Mouse (Mus musculus) kidney, postnatal 10 days (tissue): Measurements from ENCODE around the gene Uncx.

Experiments used
- DNase-seq: peaks from one replicate; pipeline ENCODE4 v3.0.0; 2021; ENCODE audit warnings: mixed read lengths

The Uncx gene

DNA sequence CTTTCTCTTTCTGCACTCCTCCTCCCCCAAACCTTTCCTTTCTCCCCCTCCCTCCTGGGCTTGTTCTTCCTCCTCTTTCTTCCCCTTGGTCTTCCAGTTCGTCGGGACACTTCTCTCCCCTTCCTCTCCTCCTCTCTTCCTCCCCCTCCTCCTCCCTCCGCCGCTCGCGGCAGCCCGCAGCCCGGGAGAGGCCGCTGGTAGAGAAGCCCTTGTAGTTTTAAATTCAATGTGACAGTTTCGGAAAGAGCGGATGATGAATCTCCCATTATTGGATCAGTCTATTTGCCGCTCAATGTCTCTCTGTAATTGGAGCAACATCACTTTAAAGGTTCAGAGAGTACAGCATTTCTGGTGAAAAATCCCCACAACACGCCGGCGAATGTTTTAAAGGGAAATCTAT is at the start of gene Uncx:
Uncx (plus strand) TSS at position 281 of the 400 bp plus-strand sequence.
- DNase-seq: no peak

DNA sequence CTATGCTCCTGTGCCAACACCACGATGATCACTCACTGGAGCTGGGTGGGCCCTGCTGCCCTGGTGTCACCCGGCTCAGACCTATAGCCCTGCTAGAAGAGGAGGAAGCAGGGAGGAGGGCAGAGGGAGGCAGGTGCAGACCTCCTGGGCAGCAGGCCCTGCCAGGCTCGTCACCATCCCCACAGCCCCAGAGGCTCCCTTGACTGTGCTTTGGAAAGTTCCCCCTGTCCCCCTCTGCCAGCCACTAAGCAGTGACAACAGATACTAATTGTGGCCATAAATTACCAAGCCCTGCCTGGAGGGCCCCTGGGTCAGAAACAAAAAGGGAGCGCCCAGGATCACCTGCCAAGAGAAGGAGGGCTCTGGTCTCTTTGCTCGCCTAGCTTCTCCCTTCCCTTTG is 49.6 kb upstream of the Uncx start:
- no peak for DNase-seq

DNA sequence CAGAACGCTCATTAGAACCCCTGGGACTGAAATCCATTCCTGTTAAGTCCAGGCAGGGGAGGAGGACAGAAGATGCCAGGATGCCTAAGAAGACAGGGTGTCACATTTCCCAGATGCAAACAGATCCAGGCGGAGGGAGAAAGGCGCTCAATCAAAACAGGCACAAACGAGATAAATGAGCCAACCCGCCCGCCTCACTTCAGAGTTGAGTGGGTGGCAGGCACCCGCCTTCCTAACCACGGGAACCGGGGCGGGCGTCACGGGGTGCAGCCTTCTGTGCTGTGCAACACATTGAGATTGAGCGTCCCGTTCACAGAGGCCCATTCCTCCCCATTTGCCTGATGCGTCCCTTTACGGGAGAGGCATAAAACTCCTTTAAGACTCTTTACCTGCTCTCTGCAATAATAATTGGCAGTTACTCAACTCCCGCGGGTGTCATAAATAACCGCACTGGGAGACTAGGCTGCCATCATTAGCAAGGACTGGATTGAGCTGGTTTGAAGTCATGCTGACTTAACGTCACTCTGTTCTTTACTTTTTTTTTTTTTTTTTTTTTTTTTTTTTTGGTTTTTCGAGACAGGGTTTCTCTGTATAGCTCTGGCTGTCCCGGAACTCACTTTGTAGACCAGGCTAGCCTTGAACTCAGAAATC is 48.1 kb upstream of the Uncx start:
- DNase-seq: peak; percentile 18

DNA sequence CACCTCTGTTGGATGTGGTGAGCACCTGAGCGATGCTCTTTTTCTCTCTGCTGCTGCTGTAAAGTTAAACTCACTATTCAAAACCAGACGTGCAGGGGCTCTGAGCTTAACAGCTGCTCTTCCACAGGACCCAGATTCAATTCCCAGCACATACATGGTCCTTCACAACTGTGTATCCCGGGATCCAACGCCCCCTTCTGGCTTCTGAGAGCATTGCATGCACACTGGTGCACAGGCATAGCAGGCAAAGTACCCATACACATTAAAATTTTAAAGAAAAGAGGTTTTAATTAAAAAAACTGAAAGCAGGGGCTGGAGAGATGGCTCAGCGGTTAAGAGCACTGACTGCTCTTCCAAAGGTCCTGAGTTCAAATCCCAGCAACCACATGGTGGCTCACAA is 46.4 kb upstream of the Uncx start:
- no peak for DNase-seq

DNA sequence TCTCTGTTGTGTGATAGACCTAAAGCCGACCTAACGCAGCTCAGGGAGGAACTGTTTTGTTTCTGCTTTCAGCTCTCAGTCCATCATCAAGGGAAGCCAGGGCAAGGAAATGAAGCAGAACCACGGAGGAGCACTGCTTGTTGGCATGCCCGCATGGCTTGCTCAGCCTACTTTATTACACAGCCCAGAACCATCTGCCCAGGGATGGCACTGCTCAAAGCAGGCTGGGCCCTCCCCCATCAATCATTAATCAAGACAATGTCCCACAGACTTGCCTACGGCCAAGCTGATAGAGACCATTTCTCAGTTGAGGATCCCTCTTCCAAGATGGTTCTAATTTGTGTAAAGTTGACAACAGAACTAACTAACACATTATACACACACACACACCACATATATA is 44.5 kb upstream of the Uncx start:
- peak; percentile 23 for DNase-seq

DNA sequence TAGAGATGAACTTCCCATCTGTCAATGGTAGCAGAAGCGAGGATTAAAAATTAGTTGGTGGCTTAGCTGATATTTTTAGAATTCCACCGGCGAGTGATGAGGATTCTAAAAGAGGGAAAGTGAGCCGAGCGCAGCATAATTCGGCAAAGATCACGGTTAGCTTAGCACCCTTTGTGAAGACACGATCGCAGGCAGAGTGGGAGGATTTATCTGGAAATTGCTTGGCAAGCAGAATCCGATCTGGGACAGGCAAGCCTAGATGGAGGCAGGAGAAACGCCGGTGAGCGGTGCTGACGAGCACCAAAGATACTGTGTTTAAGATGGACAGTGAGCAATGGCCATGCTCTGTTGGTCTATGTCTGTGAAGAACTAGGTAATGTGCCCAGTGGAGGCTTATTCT is 41.0 kb upstream of the Uncx start:
- no peak for DNase-seq

DNA sequence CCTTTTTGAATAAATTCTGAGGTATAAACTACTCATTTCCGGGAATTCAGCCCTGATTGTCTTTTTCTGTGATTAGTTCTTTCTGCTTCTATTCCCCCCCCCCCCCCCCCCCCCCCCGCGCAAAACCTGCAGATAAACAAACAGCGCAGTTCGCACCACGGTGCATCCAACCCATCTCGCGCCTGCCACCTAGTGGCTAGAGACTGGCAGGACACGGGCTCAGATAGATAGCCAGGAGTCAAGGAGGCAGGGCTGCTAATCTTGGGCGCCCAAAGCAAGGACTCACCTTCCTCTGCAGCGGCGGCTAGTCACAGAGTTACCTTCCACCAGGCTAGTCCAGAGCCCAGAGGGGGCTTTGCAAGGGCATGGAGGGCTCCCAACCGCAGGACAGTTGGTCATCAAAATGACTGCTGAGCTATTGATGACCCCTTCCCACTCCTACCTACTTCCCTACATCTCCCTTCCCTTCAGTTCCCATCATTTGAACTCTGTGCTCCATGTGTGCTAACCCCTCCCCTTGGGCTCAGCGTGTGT is 38.2 kb upstream of the Uncx start:
- peak; percentile 91 for DNase-seq

DNA sequence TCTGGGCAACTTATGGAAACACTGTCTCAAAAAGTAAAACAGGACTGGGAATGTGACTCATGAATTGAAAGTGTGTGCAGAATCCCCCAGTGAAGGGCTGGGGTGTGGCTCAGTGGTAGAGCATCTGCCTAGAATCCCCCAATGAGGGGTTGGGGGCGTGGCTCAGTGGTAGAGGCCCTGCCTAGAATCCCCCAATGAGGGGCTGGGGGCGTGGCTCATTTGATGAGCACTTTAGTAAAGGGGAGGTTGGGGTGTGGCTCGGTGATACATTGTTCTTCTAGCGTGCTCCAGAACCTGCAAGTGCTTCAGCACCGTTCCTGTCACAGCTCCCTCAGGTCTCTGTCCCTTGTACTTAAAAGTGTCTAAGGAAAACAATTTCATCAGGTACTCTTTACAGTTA is 37.1 kb upstream of the Uncx start:
- no peak for DNase-seq

DNA sequence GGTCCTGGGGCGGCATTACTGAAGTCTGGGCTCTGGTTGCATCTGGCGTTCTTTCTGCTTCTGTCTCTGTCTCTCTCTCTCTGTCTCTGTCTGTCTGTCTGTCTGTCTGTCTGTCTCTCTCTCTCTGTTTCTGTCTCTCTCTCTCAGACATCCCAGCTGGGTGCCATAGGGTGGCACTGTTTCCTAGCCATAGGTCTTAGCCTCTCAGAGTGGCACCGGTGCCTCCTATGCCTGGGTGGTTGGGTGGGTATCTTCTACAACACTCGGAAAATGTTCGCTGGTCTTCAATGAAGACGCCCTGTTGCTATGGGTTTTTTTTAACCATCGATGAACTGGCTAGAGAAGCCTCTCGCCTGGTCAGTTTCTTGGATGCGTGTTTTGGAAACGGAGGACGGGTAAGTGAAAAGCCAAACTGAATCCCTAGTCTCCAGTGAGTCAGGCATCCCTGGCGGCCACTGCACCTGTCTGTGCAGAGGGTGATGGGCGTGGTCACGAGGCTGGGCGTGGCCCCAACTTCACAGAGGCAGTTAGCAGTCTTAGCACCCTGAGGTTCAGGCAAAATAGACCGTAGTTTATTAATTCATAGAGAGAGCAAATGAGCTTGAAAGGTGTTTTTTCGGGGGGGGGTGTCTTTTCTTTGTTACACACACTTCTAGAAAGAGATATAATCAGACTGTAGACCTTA is 32.5 kb upstream of the Uncx start:
- DNase-seq: peak; percentile 63

DNA sequence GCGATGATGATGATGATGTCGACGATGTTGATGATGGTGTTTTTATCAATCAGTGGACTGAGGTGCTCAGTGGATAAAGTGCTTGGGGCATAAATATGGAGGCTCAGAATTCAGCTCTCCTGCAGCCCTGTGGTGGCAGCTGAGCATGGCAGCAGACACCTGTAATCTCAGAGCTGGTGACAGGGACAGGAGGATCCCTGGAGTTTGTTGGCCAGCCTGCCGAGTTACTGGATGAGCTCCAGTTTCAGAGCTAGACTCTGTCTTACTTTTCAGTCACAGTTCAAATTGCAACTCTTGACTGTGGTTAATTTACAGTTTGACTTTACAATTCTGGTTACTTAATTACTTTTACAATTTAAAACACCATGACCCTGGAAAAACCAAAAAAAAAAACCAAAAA is 31.1 kb upstream of the Uncx start:
- DNase-seq: no peak

DNA sequence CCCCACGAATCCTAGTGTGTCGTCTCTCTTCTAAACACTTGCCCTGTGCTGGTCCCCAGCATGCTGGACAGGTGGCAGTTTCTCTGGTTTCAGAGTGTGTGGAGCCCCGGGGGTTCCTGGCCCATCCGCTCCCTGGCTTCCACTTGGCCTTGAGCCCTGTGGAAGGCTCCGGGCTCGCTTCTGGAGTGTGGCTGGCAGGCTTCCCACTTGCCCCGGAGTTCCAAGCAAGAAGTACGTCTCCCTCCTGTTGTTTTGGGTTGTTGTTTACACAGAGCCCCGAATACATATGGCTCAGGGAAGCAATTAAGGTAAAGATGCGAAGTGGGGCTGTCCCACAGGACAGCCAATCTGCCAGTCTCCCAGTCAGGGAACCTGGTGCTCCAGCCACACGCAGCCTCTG is 27.0 kb upstream of the Uncx start:
- peak; percentile 25 for DNase-seq

DNA sequence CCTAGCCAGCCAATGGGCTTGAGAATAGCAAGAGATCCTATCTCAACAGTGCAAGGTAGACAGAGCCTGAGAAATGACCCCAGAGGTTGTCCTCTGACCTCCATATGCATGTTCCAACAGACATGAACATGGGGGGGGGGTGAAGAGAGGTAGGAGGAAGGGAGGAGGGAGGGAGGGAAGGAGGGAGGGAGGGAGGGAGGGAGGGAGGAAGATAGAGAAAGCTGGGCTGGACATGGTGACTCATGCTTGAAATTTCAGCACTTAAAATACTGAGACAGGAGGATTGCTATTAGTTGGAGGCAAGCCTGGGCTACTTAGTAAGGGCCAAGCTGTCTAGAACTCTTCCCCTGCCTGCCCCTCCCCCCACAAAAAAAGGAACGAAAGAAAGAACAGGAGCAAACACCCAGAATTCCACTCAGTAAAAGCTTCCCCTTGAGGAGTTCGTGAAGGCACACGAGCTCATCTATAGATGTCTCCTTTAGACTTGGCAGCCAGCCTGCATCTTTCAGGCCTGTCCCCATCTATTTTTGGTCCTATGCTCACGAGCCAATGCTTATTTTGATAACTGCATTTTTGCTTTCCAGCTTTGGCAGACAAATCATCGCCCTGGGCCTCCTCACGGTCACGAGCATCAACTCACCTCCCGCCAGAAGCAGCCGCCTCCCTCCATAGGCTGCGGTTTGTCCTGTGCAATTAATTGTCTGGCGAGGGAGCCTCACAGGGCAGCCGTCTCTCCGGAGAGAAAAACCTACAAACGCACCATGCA is 23.0 kb upstream of the Uncx start:
- no peak for DNase-seq

DNA sequence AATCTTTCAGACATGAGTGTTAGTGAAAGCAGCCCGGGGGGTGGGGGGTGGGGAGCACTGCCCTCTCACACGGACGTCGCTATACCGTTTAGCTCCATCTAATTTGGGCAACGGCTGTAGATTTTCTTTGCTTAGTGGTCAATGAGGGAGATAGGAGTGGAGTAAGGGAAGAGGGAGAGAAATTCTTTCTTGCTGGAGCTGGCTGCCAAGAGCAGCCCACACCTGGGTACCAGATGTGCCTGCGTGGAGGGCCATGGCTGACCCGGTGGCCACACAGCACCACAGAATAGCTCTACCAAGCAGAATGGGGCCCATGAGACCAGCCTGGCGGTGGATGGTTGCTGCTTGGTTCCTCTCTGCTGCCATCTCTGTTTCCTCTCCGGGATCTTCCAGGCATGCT is 21.3 kb upstream of the Uncx start:
- DNase-seq: no peak

DNA sequence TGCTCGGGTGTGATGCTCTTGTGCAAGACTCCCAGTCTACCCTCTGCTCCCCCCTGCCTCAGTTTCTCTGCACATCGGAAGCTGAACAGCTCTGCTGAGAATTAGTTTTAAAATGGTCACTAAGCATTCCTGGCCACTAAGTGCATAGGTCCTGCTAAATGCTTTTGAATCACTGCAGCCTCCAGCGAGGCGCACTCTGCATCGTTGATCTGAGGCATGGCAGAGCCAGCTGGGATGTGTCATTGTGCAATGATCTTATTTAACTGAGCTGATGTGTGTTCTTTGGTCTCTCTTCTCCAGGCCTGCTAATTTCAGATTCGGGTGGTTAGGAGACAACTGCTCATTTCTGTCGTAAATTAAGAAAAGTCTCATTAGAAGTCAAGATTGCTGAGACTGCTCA is 14.4 kb upstream of the Uncx start:
- DNase-seq: no peak

DNA sequence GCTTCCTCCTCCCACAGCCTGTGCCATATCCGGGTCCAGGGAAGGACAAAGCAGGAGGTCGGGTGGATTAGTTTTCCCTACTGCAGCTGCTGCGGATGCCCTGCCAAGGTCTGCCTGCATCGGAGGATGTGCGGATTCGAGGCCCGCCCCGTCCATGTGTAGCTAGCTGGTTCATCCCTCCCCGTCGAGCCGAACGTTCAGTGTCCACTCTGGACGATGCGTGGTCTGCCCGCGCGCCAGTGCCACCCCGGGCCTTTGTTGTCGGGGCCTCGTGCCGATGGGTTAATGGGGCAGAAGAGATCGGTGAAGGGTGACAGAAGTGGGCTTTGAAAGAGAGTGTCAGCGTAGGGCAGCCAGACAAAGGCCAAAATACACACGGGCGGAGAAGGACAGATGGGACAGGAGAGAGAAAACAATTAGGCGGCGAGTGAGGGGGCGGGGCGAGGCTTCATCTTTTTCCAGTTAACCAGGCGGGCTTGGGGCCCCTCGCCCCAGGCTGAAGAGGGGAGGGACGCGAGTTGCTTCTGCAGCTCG is 7.8 kb upstream of the Uncx start:
- peak; percentile 30 for DNase-seq

DNA sequence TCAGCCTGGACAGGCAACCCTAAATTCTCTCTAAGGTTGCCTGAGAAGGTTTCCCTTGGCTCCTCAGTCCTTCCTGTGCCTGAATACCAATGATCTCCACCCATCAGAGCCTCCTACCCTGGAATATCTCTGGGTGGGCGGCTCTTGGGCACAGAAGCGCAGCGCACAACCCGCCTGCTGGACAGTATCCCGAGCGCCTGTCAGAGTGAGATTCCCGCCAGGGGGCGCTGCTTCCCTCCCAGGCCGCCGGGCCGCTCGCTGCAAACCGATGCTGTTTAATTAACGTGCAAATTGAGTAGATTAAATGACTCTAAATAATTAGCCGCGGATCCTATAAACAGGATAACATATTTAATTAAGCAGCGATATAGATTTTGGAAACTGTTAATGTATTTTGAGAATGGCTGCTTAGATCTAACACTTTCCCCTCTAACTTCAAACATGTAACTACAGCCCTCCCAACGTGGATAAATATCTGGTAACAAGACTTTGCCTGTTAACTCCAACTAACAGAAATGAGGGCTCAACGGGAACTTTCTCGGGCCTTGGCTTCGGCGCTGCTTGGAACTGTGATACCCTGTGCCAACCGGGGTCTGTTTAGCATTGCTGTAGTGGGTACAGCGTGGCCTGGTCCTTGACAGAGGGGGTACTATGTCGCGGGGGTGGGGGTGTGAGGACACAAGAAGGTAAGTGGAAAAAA is 6.9 kb upstream of the Uncx start:
- peak; percentile 92 for DNase-seq

DNA sequence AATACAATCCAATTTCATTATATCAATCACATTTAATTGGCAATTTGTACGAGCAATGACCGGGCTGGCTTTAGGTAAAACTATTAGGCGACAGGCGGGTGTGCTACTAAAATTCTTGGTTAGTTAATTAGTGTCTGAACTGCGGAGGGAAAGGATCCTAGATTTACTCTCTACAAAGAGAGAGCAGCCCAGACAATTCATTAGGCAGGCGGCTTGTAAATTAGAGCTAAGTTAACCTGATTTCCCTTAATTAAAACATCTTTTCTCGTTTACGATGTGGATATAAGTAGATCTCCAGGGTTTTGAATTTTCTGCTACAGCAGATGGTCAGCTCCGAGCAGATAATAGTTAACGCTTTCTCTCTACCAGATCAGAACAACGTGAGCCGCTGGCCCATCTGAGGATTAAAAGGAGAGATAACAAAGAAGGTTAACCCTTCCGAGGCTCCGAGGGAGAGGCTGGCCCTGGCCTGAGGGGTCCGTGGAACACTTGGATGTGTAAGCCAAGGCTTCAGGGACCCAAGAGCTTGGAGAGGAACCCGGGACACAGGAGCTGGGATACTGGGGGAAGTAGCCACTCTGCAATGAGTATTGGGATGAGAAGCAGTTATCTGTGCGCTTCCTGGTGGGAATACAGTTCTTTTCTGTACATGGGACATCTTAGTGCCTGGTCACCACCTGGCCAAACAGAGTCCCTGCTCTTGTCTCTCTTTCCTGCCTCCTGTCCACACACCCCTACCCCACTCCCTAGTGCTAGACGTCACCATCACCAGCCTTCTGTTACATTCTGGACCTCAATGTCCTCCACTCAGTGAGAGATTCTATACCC is 6.2 kb upstream of the Uncx start:
- DNase-seq: no peak

DNA sequence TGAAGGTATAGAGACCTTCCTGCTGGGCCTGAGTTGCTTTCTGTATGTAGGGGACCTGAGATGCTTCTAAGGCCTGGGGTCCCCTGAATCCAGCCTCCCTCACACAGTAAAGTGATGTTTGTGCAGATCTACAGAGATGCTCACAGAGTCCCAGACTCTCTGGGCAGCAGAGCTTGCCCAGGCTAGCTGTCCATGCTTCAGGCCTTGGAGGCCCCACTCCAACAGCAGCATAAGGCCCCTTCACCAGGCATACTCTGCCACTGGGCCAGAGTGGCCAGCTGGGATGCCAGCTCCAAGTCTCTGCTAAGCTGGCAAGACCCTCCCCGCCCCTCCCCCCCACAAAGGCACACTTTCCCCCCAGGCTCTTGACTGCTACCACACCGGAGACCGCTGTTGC is 5.6 kb upstream of the Uncx start:
- no peak for DNase-seq

DNA sequence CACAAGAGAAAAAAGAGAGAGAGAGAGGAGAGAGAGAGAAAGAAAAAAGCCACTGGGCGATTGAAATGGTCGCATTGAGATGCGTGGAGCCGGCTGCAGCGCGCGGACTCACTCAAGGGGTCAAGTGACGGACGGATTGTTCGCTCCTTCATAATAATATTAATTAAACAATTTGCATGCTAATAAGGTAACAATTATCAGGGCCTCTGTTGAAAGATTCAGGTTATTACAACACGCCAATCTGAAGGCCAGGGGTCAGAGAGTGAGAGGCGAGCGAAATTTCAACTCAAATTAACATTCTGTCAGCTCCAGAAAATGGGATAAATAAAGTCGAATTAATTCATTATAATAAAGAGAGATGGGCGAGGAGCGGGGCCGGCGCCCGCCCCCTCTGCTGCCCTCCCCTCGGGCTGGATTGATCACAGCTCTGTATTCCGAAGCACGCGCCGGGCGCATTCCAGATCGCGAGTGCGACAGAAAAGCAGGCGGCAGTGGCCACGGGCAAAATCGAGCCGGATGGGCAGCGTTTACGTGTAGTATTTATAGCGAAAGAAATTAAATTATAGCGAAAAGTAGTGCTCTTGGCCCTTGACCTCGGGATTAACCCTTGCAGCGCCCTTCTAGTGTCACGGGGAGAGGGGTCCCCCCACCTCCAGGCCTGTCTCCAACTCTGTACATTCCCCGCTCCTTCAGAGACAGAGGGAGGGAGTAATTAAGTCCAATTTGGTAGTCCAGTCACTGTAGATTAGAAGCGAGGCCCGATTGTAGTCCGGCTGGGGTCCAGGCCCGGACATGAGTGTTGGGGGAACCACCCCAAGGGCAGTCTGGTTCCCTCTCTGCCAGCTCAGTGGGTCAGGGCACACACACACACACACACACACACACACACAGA is 1.9 kb upstream of the Uncx start:
- DNase-seq: peak; percentile 46

DNA sequence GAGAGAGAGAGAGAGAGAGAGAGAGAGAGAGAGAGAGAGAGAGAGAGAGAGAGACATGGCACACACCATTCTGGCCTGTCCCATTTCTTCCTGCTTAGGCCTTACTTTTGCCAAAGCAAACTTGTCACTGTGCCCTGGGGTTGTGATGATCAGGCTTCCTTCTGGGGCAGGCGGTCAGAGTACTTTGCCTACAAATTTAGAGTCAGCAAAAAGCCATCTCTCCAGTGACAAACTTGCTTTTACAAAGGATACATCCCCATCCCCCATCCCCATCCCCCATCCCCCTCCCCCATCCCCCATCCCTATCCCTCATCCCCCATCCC is 1.3 kb upstream of the Uncx start:
- DNase-seq: no peak

DNA sequence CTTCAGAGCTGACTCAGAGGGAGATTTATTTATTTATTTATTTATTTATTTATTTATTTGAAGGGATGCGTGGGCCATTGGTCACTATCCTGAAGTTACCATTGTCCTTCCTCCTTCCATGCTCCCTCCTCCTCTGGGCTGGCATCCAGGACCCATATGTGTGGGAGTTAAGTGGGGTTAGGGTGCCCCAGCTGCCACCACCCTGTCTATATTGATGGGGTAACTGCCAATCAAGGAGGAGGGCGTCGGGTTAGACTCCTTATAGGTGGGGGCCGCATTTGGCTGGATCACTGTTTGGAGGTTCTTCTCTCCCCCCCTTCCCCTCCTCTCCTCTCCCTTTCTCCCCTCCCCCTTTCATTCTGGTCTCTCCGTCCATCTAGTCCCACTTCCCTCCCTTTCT is 738 bp upstream of the Uncx start:
- no peak for DNase-seq
